Mouse (Mus musculus): ENCODE results near the gene Slc17a7.
"Not testable (repeated sequence)": the region's sequence is repeated elsewhere in the genome, so short reads cannot be mapped to it uniquely, and the experiment has no call there.

The Slc17a7 gene

DNA sequence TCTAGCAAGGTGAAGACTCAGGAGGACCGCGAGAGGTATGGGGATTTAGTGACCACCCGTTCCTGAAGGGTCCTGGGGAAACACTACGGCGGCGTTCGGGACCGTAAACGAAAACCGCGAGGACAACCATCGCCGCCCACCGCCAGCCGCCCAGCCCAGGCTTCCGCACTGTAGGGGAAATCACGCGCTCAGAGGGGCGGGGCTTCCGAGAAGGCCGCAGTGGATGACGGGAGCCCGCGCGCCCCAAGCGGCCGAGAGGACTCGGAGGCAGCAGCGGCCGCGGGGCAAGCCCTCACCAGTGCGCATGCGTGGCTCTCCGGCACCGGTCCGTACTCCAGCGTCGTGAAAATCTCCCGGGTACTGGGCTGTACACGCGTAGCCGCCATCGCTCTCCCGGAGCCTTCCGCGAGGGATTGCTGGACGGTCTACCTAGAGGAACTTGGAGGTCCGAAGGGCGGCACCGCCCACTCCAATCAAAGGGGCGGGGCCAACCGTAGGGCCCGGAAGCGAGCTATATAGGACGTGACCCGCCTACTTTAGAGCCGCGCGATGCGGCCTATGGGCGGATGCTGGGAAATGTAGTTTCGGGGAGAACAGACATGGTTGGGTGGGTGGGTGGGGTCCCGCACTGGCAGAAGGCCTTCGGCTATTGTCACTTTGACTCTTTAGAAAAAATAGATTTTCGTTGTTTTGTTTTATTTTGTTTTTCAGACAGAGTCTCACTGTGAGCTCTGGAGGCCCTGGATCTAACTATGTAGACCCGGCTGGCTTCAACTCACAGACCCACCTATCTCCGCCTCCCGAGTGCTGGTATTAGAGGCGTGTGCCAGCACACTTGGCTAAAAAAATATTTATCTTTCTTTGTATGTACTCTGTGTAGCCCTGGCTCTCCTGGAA is 9.4 kb upstream of the Slc17a7 start, which contains the start of the genes Pih1d1 and Aldh16a1:
Pih1d1 (plus strand) TSS at position 208 of the 897 bp plus-strand sequence.
Aldh16a1 (minus strand) TSS at position 489 of the 897 bp plus-strand sequence.
- DNase-seq (ENCODE audit: low spot score in 2 of 2), result peak; percentile 89 to 96

DNA sequence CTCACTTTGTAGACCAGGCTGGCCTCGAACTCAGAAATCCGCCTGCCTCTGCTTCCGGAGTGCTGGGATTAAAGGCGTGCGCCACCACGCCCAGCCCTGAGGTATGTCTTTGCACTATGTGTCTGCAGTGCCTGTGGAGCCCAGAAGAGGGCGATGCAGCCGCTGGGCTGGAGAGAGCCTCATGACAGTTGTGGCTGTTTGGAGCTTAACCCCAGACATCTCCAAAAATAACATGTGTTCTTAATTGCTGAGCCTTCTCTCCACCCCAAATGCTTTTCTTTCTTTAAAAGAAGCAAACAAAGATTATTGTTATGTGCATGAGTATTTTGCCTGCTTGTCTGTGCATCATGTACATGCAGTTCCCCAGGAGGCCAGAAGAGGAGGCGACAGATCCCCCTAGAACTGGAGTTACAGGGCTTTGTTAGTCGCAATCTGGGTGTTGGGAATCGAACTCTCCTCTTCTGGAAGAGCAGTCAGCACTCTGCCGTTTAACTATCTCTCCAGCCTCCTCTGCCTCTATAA is 8.7 kb upstream of the Slc17a7 start:
- peak in 1 of 2 experiments; percentile 54 for DNase-seq (ENCODE audit: low spot score in 2 of 2)

DNA sequence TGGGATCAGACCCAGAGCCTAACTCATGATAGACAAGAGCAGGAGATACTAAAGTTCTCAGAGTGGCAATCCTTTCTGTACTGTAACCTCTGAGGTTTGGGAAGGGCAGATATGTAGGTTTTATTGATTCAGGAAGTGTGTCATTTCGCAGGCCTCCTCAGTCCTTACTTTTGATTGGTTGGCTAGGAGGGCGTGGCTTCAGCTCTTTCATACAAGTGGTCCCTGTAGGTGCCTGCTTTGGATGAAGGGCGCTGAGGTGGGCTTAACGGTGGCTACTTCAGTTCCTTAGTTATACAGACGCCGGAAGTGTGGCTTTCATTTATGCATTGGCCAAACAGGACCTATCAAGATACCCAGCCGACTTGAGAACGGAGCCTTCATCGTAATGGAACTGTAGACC is 8.2 kb upstream of the Slc17a7 start:
- DNase-seq (ENCODE audit: low spot score in 2 of 2), result no peak

DNA sequence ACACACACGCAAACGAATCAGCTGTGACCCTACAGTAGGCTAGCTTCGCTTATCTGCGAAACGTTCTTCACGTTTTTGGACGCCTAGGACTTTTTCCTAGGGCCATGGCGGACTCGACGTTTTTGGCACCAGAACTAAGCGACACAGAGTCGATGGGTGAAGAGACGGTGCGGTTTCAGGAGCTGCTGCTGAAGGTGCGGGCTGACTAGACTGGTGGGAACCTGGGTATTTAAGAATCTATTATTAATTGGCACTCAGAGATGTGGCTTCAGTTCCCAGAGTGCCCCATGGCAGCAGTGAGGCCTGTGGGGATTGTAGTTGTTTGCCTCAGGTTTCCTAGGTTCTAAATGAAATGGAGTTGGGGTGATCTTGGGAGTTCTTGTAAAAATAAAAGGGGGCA is 7.5 kb upstream of the Slc17a7 start:
- no peak for DNase-seq (ENCODE audit: low spot score in 2 of 2)

DNA sequence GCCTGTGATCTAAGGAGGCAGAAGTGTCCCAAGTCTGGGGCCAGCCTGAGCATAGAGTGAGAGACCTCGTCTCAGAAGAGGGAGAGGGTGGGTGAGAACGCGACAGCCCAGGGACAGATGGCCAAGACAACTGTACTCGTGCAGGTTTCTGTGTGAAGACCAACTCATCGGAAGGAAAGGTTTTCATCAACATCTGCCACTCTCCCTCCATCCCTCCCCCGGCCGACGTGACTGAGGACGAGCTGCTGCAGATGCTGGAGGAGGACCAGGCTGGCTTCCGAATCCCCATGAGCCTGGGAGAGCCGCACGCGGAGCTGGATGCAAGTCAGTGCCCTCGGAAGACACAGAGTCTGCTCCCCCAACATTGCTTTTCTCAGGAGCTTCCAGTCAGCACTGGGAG is 6.3 kb upstream of the Slc17a7 start:
- peak in 1 of 2 experiments; percentile 75 for DNase-seq (ENCODE audit: low spot score in 2 of 2)

DNA sequence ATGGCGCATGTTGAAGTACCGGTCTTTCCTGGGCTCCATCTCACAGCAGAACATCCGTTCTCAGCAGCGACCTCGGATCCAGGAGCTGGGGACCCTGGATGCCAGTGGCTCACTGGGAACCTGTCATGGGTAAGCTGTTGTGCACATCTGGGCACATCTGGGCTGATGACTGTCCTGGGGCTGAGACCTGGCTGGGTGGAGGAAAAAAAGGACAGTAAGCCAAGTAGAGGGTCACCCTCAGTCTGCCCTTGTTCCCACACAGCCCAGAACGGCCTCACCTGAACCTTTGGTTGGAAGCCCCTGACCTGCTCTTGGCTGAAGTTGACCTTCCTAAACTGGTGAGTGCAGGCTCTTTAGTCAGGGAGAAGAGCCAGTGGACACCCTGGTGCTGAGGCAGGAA is 4.8 kb upstream of the Slc17a7 start:
- DNase-seq (ENCODE audit: low spot score in 2 of 2), result no peak

DNA sequence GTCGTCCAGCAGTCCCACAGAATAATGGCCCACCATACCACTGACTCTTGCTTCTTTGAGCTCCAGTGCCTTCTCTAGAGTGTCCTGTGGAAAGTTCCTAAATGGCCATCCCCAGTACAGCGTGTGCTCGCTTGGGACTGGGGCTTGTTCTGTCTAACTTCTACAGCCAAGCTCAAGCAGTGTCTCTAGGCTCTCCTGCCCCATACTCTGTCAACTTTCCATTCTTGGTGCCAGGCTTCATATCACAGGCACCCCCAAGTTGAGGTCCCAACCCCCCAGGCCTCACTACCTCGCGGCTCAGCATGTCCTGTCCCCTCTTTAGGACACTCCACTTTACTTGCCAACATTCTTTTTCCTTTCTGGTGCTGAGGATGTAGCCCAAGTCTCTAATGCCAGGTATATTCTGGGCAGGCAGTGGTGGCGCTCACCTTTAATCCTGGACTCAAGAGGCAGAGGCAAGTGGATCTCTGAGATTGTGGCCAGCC is 3.4 kb upstream of the Slc17a7 start:
- no peak for DNase-seq (ENCODE audit: low spot score in 2 of 2)

DNA sequence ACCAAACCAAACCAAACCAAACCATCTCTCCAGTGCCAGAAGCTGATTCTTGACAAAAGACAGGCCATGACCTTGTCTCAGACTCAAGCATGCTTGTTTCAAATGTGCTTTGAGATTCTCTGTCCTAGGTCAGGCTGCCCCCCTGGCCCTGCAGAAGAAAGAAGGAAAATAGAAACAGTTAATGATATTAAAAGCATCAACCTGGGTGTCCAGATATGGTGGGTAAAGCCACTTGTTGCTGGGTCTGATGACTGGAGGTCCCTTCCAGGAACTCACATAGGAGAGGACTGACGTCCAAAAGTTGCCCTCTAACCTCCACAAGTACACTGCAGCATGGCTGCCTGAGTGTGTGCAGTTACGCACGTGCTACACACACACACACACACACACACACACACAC is 2.9 kb upstream of the Slc17a7 start:
- no peak for DNase-seq (ENCODE audit: low spot score in 2 of 2)

DNA sequence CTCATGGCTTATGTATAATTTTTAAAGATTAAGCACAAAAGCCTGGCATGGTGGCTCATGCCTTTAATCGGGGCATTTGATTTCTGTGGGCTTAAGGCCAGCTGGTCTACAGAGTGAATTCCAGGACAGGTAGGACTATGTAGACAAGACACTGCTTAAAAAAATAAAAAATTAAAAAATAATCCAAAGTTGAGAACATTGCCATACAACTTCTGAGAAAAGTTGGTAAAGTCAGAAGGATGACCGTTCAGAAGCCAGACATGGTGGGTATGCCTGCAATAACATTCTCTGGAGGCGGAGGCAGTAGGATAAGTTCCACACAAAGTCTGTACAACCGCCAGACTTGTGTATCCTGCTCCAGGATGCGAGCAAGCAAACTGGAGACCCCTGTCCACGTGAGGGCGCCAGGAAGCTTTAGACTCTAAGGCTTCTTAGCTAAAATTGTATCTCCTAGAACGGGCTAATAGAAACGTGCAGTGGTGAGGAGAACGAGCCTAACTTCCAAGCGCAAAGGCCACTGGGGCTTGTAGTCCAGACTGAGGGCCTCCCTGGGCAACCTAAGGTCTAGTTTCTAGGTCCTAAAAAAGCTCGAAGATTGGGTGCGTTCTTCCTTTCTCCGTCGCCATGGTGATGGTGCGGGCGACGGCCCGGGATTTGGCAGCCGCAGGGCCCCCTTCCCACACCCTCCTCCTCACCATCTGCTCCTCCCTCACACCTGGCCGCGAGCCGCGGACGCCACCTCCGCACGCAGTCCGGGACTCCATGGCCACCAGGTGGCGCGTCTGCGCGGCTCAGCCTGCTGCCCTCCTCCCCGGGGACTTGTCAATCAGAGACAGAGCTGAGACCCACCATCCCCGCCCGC is 1.9 kb upstream of the Slc17a7 start:
- DNase-seq (ENCODE audit: low spot score in 2 of 2), result peak; percentile 88 to 95

DNA sequence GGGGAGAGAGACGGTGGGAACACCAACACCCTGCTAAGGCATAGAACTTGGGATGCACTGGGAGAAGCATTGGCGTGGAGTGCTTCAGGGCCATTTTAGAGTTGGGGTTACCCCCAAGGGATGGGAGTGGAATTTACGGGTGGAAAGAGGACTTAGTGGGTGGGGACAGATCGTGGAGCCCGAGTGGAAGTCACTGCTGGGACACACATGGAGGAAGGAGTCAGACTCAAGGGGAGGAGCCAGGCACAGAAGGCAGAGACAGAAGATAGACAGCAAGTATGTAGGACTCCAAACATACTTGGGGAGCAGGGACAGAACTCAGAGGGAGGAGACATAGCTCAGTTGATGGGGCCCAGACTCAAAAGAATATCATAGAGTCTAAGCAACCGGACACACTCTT is 1.2 kb upstream of the Slc17a7 start:
- DNase-seq (ENCODE audit: low spot score in 2 of 2), result no peak

DNA sequence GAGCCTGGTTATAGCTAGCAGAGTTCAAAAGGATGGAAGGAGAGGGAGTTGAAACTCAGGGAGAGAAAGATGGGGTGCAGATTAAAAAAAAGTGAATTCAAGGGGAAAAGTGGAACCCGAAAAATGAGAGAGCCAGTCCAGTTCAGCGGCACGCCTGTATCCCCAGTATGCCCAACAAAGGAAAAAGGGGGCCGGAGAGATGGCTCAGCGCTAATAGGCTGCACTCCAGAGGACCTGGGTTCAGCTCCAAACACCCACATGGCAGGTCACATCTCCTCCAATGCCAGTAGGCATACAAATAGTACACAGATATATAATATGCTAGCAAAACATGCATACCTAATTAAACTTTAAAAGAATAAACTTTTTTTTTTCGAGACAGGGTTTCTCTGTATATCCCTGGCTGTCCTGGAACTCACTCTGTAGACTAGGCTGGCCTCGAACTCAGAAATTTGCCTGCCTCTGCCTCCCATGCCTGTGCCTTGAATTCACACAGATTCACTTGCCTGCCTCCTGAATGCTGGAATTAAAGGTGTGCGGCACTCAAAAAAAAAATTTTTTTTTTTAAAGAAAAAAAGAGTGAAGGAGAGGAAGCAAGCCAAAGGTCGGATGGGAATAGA is 643 bp upstream of the Slc17a7 start:
- DNase-seq (ENCODE audit: low spot score in 2 of 2), result no peak

DNA sequence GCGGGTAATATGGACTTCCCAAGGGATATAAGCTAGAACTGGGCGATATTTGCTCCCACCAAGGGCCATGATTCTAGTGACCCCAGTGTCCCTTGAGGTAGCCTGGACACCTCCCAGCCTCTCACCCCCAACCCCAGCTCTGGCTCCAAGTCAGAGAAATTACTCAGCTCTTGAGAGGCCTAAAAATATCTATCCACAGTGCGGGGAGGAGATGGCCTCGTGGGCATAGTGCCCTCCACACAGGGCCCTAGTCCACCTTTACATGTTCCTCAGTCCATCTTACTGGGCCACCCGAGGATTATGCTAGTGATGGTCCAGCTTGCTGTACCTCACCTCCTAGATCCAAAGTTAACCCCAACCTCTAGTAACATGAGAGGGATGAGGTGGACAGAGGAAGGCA is 1.1 kb downstream of the Slc17a7 start:
- DNase-seq (ENCODE audit: low spot score in 2 of 2), result no peak

DNA sequence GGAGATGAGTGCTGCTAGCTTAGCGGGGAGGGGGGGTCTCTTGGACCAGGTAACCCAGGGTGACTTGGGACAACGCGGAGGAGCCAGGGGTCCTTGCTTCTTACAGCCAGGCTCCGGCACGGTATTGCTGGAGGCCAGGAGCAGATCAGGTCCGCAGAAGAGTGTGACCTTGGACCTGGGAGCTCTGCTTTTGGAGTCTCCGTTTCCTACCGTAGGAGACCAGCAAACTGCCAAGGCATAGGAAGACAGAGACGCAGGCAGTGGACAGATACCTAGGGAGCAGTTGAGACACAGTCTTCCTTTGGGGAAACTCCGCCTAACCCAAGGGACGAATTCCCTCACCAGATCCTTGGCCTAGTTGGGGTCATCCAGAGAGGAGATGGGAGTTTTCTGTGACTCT is 2.0 kb downstream of the Slc17a7 start:
- DNase-seq (ENCODE audit: low spot score in 2 of 2), result no peak

DNA sequence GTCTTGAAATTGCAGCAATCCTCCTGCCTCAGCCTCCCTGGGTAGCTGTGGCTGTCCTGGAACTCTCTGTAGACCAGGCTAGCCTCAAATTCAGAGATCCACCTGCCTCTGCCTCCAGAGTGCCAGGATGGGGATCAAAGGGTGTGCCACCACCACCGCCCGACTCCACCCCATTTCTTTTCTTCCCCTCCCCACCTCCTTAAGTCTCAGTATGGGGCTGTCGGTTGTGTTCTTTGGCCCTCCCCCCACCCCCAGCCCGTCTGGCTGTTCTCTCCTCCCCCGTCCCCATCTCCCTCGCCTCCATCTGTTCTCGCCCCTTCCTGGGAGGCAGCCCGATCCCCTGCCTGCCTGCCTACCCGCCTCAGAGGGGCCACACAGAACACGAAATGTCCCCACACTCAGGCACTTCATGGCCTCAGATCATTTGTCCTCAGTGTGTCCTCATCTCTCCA is 3.2 kb downstream of the Slc17a7 start:
- DNase-seq (ENCODE audit: low spot score in 2 of 2), result peak in 1 of 2 experiments; percentile 66

DNA sequence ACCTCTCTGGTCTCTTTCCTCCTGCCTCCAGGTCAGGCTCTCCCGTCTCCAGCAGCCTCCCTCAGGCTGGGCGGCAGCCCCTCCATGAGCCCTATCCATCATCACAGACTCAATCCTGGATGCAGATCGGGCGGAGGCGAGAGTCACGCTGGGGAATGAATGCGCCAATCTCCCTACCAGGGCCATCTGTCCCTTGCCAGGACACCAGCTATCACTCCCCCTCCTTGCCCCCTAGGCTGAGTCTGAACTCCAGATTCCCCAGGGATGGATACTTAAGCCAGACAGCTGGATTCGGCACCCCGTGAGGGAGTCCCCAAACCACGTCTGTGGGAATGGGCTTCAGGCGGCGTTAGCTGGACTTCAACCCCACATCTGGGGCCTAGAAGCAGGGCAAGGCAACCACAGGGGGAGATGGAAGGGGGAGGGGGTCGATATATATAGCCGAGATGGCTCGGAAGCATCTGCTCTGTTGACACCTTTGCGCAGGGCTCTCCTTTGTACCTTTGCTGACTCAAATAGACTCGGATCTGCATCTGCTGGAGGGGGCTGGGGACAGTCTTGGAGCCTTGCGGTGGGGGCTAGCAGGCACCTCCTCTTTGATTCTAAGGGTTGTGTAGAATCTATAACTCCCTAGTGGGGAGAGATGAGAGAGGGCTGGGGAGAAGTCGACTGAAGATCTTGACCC is 4.2 kb downstream of the Slc17a7 start:
- peak in 1 of 2 experiments; percentile 70 for DNase-seq (ENCODE audit: low spot score in 2 of 2)

DNA sequence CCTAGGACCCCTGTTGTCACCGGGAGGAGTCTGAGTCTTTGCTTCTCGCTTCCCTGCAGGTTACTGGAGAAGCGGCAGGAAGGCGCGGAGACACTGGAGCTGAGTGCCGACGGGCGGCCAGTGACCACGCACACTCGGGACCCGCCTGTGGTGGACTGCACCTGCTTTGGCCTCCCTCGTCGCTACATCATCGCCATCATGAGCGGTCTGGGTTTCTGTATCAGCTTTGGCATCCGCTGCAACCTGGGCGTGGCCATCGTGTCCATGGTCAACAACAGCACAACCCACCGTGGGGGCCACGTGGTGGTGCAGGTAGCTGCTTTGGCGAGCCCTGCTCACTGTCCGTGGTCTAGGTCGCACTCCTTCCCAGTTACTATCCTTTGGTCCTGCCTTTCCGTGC is 4.9 kb downstream of the Slc17a7 start:
- no peak for DNase-seq (ENCODE audit: low spot score in 2 of 2)

DNA sequence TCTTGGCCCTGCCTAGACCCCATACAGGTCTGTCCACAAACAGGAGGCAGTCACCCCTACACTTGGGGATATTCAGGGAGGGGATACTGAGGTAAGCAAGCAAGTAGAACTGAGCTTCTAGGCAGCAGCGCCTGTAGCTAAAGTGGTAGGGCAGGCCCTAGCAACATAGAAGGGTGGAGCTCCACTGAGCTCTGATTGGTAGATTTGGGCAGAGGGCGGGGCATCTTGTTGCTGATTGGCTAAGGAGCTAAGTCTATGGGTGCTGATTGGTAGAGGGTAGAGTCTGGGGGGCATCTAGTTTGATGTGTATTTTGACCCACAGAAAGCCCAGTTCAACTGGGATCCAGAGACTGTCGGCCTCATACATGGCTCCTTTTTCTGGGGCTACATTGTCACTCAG is 5.7 kb downstream of the Slc17a7 start:
- DNase-seq (ENCODE audit: low spot score in 2 of 2), result peak in 1 of 2 experiments; percentile 75

DNA sequence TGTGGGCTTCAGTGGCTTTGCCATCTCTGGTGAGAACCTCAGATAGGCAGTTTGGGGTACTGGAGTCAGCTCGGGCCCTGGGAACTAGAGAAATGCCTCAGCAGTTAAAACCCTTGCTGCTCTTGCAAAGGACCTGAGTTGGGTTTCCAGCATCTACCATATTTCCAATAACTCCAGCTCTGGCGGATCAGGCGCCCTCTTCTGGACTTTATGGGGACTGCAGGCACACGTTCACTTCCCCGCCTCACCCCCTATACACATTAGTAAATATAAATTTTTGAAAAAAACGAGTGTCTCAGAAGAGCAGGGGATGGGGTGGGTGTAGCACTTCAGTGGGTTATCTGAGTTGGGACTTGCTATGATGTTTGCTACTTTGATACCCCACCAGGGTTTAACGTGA is 9.2 kb downstream of the Slc17a7 start:
- DNase-seq (ENCODE audit: low spot score in 2 of 2), result no peak

DNA sequence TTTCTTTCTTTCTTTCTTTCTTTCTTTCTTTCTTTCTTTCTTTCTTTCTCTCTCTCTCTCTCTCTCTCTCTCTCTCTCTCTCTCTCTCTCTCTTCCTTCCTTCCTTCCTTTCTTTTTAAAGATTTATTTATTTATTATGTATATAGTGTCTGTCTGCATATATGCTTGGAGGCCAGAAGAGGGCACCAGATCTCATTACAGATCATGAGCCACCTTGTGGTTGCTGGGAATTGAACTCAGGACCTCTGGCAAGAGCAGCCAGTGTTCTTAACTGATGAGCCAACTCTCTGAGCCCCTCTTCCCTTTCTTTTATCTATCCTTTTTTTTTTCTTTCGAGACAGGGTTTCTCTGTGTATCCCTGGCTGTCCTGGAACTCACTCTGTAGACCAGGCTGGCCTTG is 10.0 kb downstream of the Slc17a7 start:
- not testable (repeated sequence) for DNase-seq (ENCODE audit: low spot score in 2 of 2)

DNA sequence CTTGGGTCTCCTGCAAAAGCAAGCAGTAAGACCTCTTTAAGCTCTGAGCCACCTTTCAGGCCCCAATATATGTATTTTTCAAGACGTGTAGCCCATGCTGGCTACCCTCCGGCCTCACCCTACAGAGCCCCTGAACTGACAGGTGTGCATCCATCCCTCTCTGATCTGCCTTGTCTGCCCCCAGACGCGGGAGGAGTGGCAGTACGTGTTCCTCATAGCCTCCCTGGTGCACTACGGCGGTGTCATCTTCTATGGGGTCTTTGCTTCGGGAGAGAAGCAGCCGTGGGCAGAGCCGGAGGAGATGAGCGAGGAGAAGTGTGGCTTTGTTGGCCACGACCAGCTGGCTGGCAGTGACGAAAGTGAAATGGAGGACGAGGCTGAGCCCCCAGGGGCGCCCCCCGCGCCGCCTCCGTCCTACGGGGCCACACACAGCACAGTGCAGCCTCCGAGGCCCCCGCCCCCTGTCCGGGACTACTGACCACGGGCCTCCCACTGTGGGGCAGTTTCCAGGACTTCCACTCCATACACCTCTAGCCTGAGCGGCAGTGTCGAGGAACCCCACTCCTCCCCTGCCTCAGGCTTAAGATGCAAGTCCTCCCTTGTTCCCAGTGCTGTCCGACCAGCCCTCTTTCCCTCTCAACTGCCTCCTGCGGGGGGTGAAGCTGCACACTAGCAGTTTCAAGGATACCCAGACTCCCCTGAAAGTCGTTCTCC is 11.0 kb downstream of the Slc17a7 start:
- no peak for DNase-seq (ENCODE audit: low spot score in 2 of 2)

Data from left cerebral cortex, adult 9 months (tissue).